Comparison of ENCODE assay signal across 27 mouse cellular contexts in the genomic region with DNA sequence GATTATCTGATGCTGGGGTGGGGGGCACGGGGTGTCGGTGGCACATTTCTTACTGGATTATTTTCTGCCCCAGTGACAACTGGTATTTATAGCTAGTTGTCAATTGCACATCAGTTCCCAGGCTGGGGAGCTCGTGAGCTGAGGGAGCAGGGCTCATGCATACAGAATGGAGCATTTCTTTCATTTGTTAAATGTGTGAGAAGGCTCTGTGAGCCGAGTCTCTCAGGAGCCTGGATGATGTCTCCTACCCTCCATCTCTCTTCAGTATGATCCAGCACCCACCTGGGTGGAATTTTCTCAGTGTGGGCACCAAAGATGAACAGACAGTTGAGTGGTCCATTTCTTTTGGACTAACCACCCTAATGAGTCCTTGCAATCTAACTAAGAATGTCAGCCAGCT. TPM values are rescaled to one million over a fixed set of nuclear protein-coding genes. Genes with fewer than 3 reads are reported as not detected.
A peak's percentile ranks its signal among the peaks of the same experiment; 100 is the strongest.
DNase-seq lines count a peak whose midpoint lies in the region; ATAC-seq lines count a peak whose summit lies in the region.
"Had no signal": no experiment of that assay in that cellular context is flagged by ENCODE, and none has a peak within 500 bp of the region (broad histone marks: within the 10 kb centered on the region; RNA-seq: fewer than 3 reads in every experiment).

No protein-coding gene starts in this region.

- H3K27me3 ChIP-seq in heart, embryonic 10.5 days (ENCODE audit: insufficient read depth, poor library complexity, severe bottlenecking): peaks cover 2% of the 10 kb centered on the region; the same call in 1 of the 2 replicates
- H3K27me3 ChIP-seq in midbrain, embryonic 14.5 days (ENCODE audit: control insufficient read depth, insufficient read depth, low read length): no peaks in the 10 kb centered on the region
- no peaks in the 10 kb centered on the region for H3K27me3 ChIP-seq in midbrain, embryonic 13.5 days
- no peaks in the 10 kb centered on the region for H3K27me3 ChIP-seq in hindbrain, embryonic 13.5 days
- H3K27me3 ChIP-seq in neural tube, embryonic 14.5 days (ENCODE audit: control insufficient read depth, insufficient read depth, low read length): no peaks in the 10 kb centered on the region
- H3K27me3 ChIP-seq: embryonic facial prominence, embryonic 12.5 days; forebrain, embryonic 12.5 days; neural tube, embryonic 12.5 days; Patski; stomach, embryonic 15.5 days had no signal

- peaks cover 10% of the 10 kb centered on the region; the same call in 1 of the 2 replicates for H3K4me1 ChIP-seq in heart, embryonic 10.5 days
- H3K4me1 ChIP-seq in midbrain, embryonic 14.5 days (ENCODE audit: control insufficient read depth, insufficient read depth, low read length): peaks cover 6% of the 10 kb centered on the region; the same call in 1 of the 2 replicates
- peaks cover 12% of the 10 kb centered on the region; the same call in 1 of the 2 replicates for H3K4me1 ChIP-seq in midbrain, embryonic 13.5 days (replicated peaks)
- H3K4me1 ChIP-seq in hindbrain, embryonic 13.5 days (replicated peaks): peaks cover 10% of the 10 kb centered on the region
- H3K4me1 ChIP-seq in neural tube, embryonic 14.5 days (ENCODE audit: control insufficient read depth, insufficient read depth, low read length): no peaks in the 10 kb centered on the region
- H3K4me1 ChIP-seq: embryonic facial prominence, embryonic 12.5 days; liver, embryonic 13.5 days; stomach, embryonic 15.5 days had no signal

- H3K9me3 ChIP-seq in heart, embryonic 10.5 days: 0 out of 2 replicates have a peak, but pooled peaks cover 4% of the 10 kb centered on the region
- peaks cover 5% of the 10 kb centered on the region; the same call in 1 of the 2 replicates for H3K9me3 ChIP-seq in midbrain, embryonic 14.5 days (ENCODE audit: control insufficient read depth, low read length)
- H3K9me3 ChIP-seq in midbrain, embryonic 13.5 days: peaks cover 3% of the 10 kb centered on the region; the same call in 1 of the 2 replicates
- peaks cover 9% of the 10 kb centered on the region for H3K9me3 ChIP-seq in hindbrain, embryonic 13.5 days
- H3K9me3 ChIP-seq in neural tube, embryonic 14.5 days (ENCODE audit: control insufficient read depth, low read length): no peaks in the 10 kb centered on the region
- H3K9me3 ChIP-seq: forebrain, embryonic 12.5 days; liver, embryonic 13.5 days; stomach, embryonic 15.5 days had no signal

- WGBS in heart, embryonic 10.5 days: 46% methylated on average over 4 of the region's 4 CpGs
- WGBS in midbrain, embryonic 14.5 days: 47% methylated on average over 4 of the region's 4 CpGs
- WGBS in midbrain, embryonic 13.5 days: 55% methylated on average over 4 of the region's 4 CpGs
- 50% methylated on average over 4 of the region's 4 CpGs for WGBS in hindbrain, embryonic 13.5 days
- WGBS in neural tube, embryonic 14.5 days: 29% methylated on average over 4 of the region's 4 CpGs

- peak; percentile 52 for DNase-seq in heart, adult 11 months
- DNase-seq in heart, embryonic 10.5 days (ENCODE audit: low spot score): no peak
- DNase-seq in midbrain, embryonic 14.5 days: peak; percentile 24
- DNase-seq in spleen, adult 12 weeks (ENCODE audit: low spot score): no peak
- DNase-seq: adrenal gland, postnatal 36 days; cerebellum, adult 11-12 months; cerebellum, postnatal 14 days; gastrocnemius, postnatal 10 days; heart, postnatal 10 days; kidney, postnatal 10 days; liver, embryonic 13.5 days; lung, adult 2 months; lung, postnatal 14 days; right cerebral cortex, adult 18-20 months; right cerebral cortex, postnatal 4 days; thymus, postnatal 25 days had no signal

- no peak for ATAC-seq in midbrain, embryonic 14.5 days (ENCODE audit: low FRiP score, low TSS enrichment)
- no peak for ATAC-seq in midbrain, embryonic 13.5 days
- ATAC-seq in hindbrain, embryonic 13.5 days (ENCODE audit: low FRiP score): 0 out of 2 replicates have a peak, but pooled peaks have one; percentile 58
- peak; percentile 45; the same call in 1 of the 2 replicates for ATAC-seq in neural tube, embryonic 14.5 days (ENCODE audit: low read depth)
- ATAC-seq: intestine, postnatal 0 days had no signal

- H3K36me3 ChIP-seq in heart, embryonic 10.5 days: no peaks in the 10 kb centered on the region; the same call in 1 of the 2 replicates
- no peaks in the 10 kb centered on the region for H3K36me3 ChIP-seq in midbrain, embryonic 14.5 days (ENCODE audit: control insufficient read depth, insufficient read depth, low read length)
- H3K36me3 ChIP-seq in midbrain, embryonic 13.5 days: no peaks in the 10 kb centered on the region
- no peaks in the 10 kb centered on the region for H3K36me3 ChIP-seq in hindbrain, embryonic 13.5 days
- H3K36me3 ChIP-seq in neural tube, embryonic 14.5 days (ENCODE audit: control insufficient read depth, insufficient read depth, low read length): no peaks in the 10 kb centered on the region
- H3K36me3 ChIP-seq: embryonic facial prominence, embryonic 12.5 days; forebrain, embryonic 12.5 days; heart, embryonic 12.5 days; liver, embryonic 13.5 days; neural tube, embryonic 12.5 days; stomach, embryonic 15.5 days had no signal

- no peak overlapping the region for H3K4me3 ChIP-seq in heart, embryonic 10.5 days
- H3K4me3 ChIP-seq in midbrain, embryonic 14.5 days (replicated peaks; ENCODE audit: low read depth, low read length): no peak overlapping the region
- no peak overlapping the region for H3K4me3 ChIP-seq in midbrain, embryonic 13.5 days (replicated peaks)
- H3K4me3 ChIP-seq in hindbrain, embryonic 13.5 days: no peak overlapping the region
- no peak overlapping the region for H3K4me3 ChIP-seq in neural tube, embryonic 14.5 days (ENCODE audit: low read depth, low read length)
- H3K4me3 ChIP-seq: embryonic facial prominence, embryonic 12.5 days; erythroblast, embryonic 14.5 days; forebrain, embryonic 12.5 days; heart, embryonic 12.5 days; liver, embryonic 13.5 days; neural tube, embryonic 12.5 days; stomach, embryonic 15.5 days had no signal

- H3K4me2 ChIP-seq in midbrain, embryonic 14.5 days (ENCODE audit: low read length): no peak overlapping the region
- H3K4me2 ChIP-seq in midbrain, embryonic 13.5 days (replicated peaks): no peak overlapping the region
- no peak overlapping the region for H3K4me2 ChIP-seq in hindbrain, embryonic 13.5 days
- no peak overlapping the region for H3K4me2 ChIP-seq in neural tube, embryonic 14.5 days (ENCODE audit: low read depth, low read length)
- H3K4me2 ChIP-seq: embryonic facial prominence, embryonic 12.5 days; forebrain, embryonic 12.5 days; heart, embryonic 12.5 days; liver, embryonic 13.5 days; neural tube, embryonic 12.5 days; stomach, embryonic 15.5 days had no signal

- H3K9ac ChIP-seq in midbrain, embryonic 14.5 days (replicated peaks; ENCODE audit: low read length): no peak overlapping the region
- H3K9ac ChIP-seq in midbrain, embryonic 13.5 days (replicated peaks): no peak overlapping the region
- H3K9ac ChIP-seq in hindbrain, embryonic 13.5 days: 0 out of 2 replicates have a peak overlapping the region, but pooled peaks have one; percentile 20
- H3K9ac ChIP-seq in neural tube, embryonic 14.5 days (replicated peaks; ENCODE audit: low read depth, low read length): no peak overlapping the region
- H3K9ac ChIP-seq: embryonic facial prominence, embryonic 12.5 days; forebrain, embryonic 12.5 days; heart, embryonic 12.5 days; liver, embryonic 13.5 days; neural tube, embryonic 12.5 days; stomach, embryonic 15.5 days had no signal

- H3K27ac ChIP-seq in heart, embryonic 10.5 days: no peak overlapping the region
- no peak overlapping the region for H3K27ac ChIP-seq in midbrain, embryonic 14.5 days (replicated peaks; ENCODE audit: low read depth, low read length)
- H3K27ac ChIP-seq in midbrain, embryonic 13.5 days: no peak overlapping the region
- peak overlapping the region; percentile 71 for H3K27ac ChIP-seq in hindbrain, embryonic 13.5 days
- H3K27ac ChIP-seq in neural tube, embryonic 14.5 days (ENCODE audit: low read depth, low read length): no peak overlapping the region
- H3K27ac ChIP-seq: embryonic facial prominence, embryonic 12.5 days; forebrain, embryonic 12.5 days; liver, embryonic 13.5 days; neural tube, embryonic 12.5 days; stomach, embryonic 15.5 days had no signal

RNA-seq across cellular contexts. Expression of gene Echdc3, which starts 25.9 kb away (rescaled TPM):
- 7.2 and 9.9 TPM in 2 replicates for polyA plus RNA-seq in heart, embryonic 10.5 days (2016; fragmentation: Nextera tagmentation; extraction: Ambion mirVana)
- 0.70 and 1.4 TPM in 2 replicates for polyA plus RNA-seq in midbrain, embryonic 14.5 days (2014; fragmentation: Nextera tagmentation; extraction: Ambion mirVana)
- 1.9 and 2.3 TPM in 2 replicates for polyA plus RNA-seq in midbrain, embryonic 13.5 days (2015; fragmentation: Nextera tagmentation; extraction: Ambion mirVana)
- 1.8 and 2.3 TPM in 2 replicates for polyA plus RNA-seq in hindbrain, embryonic 13.5 days (2015; fragmentation: Nextera tagmentation; extraction: Ambion mirVana)
- polyA plus RNA-seq in neural tube, embryonic 14.5 days (2014; fragmentation: Nextera tagmentation; extraction: Ambion mirVana): 0.39 and 0.80 TPM in 2 replicates

RNA-seq across cellular contexts. Expression of gene Proser2, which starts 56.9 kb away (rescaled TPM):
- polyA plus RNA-seq in heart, embryonic 10.5 days (2016; fragmentation: Nextera tagmentation; extraction: Ambion mirVana): 11.0 and 12.6 TPM in 2 replicates
- polyA plus RNA-seq in midbrain, embryonic 14.5 days (2014; fragmentation: Nextera tagmentation; extraction: Ambion mirVana): 4.0 and 4.1 TPM in 2 replicates
- 3.3 and 3.4 TPM in 2 replicates for polyA plus RNA-seq in midbrain, embryonic 13.5 days (2015; fragmentation: Nextera tagmentation; extraction: Ambion mirVana)
- polyA plus RNA-seq in hindbrain, embryonic 13.5 days (2015; fragmentation: Nextera tagmentation; extraction: Ambion mirVana): 5.7 and 5.8 TPM in 2 replicates
- polyA plus RNA-seq in neural tube, embryonic 14.5 days (2014; fragmentation: Nextera tagmentation; extraction: Ambion mirVana): 7.3 and 10.9 TPM in 2 replicates

Comparison
In these comparisons a context has a peak if more than half of its experiments do, and no peak if none do; other contexts are left out.
1. DNase-seq: peak in heart, adult 11 months (single experiment) and midbrain, embryonic 14.5 days (single experiment); none in heart, embryonic 10.5 days (single experiment) and spleen, adult 12 weeks (single experiment).
2. ATAC-seq: peak in hindbrain, embryonic 13.5 days (single experiment) and neural tube, embryonic 14.5 days (single experiment); none in midbrain, embryonic 14.5 days (single experiment) and midbrain, embryonic 13.5 days (single experiment).